Mouse (Mus musculus) layer of hippocampus, adult 2 months (tissue): Measurements from ENCODE around the gene Mcee. TPM values are rescaled to one million over a fixed set of nuclear protein-coding genes. Genes with fewer than 3 reads are reported as not detected.

Source experiments
- DNase-seq, 2 experiments: peaks; one replicate each; pipeline ENCODE4 v3.0.0; 2022; ENCODE audit warnings: low spot score in 2 of 2
- H3K27ac ChIP-seq: fragments of 200-600 bp; 2 replicates; pipeline ENCODE4 v1.8.1; 2022
- H3K4me3 ChIP-seq: fragments of 200-600 bp; 2 replicates; pipeline ENCODE4 v1.8.1; 2022; ENCODE audit warnings: mild to moderate bottlenecking
- CTCF ChIP-seq: fragments of 200-600 bp; conservative IDR thresholded peaks from 2 replicates; pipeline ENCODE4 v1.8.1; 2022; ENCODE audit warnings: antibody characterized with exemption, mild to moderate bottlenecking, moderate library complexity
- total RNA-seq, 2 experiments: library from RNA; stranded (reverse); gene quantifications; 2 replicates each; pipeline ENCODE4 v1.2.3; 2021

Gene Mcee
- total RNA-seq, 2 experiments from 2014 or later = 50.0 to 51.5 TPM

DNA sequence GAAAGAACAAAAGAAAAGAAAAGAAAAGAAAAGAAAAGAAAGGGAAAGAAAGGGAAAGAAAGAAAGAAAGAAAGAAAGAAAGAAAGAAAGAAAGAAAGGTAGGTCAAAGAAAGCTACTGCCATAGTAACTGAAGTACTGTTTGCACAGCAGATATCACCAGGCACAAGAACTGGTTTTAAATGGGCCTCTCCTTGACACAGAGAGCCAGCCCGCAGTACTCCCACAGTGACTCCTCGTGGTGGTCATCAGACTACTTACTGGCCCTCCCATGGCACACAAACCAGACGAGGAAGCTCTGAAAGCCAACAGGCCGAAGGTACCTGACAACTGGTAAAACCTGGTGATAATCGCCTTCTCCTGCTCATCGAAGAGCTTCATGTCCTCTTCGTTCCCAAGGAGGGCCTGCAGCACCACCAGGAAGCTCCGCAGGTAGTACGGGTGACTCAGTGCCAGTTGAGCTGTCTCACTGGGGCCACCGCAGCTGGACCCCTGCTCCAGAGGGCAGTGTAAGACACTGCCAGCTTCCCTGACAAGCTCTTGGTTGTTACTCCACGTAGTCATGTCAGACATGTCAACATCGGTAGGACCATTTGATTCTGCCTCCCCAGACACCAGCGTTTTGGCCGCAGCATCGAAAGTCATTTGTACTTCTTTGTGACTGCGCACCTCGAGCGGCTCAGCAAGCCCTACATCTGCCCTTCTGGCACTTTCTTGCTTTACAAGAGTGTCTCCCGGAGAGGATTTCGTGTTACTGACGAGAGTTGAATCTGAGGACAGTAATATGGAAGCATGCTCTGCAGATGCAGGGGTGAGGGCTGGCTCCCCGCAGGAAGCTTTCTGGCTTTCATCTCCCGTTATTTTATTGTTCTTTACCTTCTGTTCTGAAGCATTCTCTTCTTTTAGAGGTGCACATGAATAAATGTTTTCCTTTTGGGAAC, 20.2 kb upstream of the Mcee start:
- no peak overlapping the region for H3K4me3 ChIP-seq
- TF ChIP-seq CTCF = no peak
- no peak for DNase-seq
- no peak overlapping the region for H3K27ac ChIP-seq

DNA sequence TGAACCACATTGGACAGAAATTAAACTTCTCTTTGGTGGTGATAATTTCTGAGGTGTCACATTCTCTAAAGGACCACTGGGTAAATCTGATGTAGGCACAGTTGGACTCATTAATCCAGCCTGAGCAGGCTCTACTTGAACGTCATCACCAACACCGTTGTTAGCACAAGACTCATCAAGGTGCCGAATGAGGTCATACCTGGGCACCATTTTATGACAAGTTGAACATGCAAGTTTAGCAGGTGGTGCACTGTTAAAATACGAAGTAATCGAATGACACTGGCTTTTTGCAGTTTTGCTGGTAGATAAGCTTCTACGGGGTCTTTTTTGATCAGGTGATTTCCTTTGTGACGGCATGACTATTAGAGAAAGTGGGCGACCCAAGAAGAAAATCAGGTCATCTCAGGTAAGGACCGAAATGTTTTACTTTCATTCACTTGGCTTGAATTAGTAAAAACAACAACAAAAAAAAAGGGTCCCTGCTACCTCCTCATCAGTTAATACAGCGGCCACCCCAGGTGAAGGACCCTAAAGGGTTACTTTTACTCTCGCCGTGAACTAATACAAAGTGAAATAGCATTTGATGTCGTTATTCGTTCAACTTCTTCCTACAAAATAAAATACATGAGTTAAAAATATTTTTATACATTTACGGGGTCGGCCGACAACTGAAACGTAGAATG, 19.1 kb upstream of the Mcee start:
- TF ChIP-seq CTCF = no peak
- Histone ChIP-seq H3K27ac (peak overlapping the region; percentile 95), H3K4me3 (peak overlapping the region; percentile 79)
- DNase-seq = no peak

- peak; percentile 70 for TF ChIP-seq CTCF
- DNase-seq = peak; percentile 85 to 89
- Histone ChIP-seq H3K4me3 (peak within 1 kb of the TSS; percentile 79), H3K27ac (peak within 1 kb of the TSS; percentile 95)
Observed at GRCm38 (mm10) chr7:64373830-64374562, 18.4 kb upstream of the Mcee start, which contains the start of gene Fan1. Fan1 (minus strand) TSS chr7:64374095.

GRCm38 (mm10) chr7:64391479-64391878, 928 bp upstream of the Mcee start:
- no peak for TF ChIP-seq CTCF
- no peak for DNase-seq
- Histone ChIP-seq H3K4me3 (peak overlapping the region; percentile 85), H3K27ac (peak overlapping the region; percentile 96)

GRCm38 (mm10) chr7:64392819-64393151, 378 bp downstream of the Mcee start:
- Histone ChIP-seq H3K27ac (peak overlapping the region; percentile 96), H3K4me3 (peak overlapping the region; percentile 85)
- no peak for TF ChIP-seq CTCF
- DNase-seq = peak in 1 of 2 experiments; percentile 13

DNA sequence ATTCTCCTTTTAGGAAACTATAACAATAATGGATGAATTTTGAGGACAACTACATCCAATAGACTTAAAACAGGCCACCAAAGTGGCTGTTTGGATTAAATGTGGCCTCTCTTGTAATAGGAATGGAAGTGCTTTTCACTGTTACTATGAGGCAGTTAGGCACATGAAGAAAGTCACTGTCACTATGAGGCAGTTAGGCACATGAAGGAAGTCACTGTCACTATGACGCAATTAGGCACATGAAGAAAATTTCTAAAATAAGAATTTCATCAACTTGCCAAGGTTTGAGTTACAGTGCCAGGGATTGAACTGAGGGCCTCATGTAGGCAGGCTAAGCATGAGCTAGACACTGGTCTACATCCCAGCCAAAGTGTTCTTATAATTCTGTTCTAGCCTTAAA, 8.3 kb downstream of the Mcee start:
- Histone ChIP-seq H3K4me3 (no peak overlapping the region), H3K27ac (no peak overlapping the region)
- DNase-seq = no peak
- TF ChIP-seq CTCF = no peak

DNA sequence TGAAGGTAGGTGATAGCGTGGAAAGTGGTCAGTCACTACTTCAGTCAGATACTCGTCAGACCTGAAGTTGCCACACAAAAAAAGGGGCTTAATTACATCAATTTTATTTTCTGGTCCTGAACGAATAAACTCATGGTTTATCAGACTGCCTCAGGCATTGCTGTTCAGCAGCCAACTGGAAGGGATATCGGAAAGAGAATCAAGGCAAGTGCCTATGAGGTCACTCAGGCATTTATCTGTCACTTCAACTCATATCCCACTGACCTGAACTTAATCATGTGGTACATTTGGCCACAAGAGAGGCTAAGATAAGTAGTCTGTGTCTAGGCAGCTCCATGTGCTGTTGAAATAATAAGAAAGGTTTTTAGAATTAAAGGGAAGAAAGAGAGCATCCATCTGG, 10.0 kb downstream of the Mcee start:
- H3K4me3 ChIP-seq = no peak overlapping the region
- TF ChIP-seq CTCF = no peak
- H3K27ac ChIP-seq = no peak overlapping the region
- DNase-seq = no peak

DNA sequence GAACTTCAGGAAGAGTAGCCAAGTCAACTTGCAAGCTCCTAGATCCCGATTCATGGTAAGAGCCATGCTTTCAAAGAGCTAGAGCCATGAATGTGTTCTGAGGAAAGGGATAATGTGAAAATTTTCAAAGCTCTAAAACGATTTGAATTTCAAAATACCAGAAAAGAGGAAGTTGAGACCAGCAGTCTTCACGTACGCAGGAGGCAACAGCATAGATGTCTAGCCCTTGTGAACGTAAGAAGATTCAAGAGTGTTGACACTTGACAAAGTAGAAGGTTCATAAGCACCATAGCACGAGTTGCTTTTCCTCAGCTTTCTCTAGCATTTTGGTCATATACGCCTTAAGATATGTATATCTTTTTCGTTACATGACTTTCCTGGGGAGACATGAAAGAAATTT, 11.6 kb downstream of the Mcee start:
- TF ChIP-seq CTCF = no peak

DNA sequence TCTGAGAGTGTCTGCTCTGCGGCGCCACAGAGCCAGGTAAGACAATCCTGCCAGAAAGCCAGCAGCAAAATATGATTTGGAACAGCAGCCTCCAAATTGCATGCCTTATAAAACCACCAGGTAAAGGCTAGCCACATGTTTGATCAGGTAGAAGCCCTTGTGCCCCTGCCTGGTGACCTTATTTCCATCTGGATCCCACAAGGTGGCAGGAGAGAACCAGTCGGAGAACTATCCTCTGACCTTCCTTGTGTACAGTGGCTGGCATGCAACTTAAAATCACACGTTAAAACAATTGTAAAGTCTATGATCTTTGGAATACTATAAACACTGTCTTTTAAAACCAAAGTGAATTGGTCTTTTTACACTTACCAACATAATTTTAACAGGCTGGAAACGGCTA, 32.5 kb downstream of the Mcee start:
- Histone ChIP-seq H3K4me3 (no peak overlapping the region), H3K27ac (0 out of 2 replicates have a peak overlapping the region, but pooled peaks have one; percentile 14)
- peak; percentile 70 for TF ChIP-seq CTCF
- peak in 1 of 2 experiments; percentile 21 for DNase-seq

More for the DNA sequence above, 11.6 kb downstream of the Mcee start:
- no peak overlapping the region for H3K27ac ChIP-seq
- no peak for DNase-seq
- H3K4me3 ChIP-seq = no peak overlapping the region

DNA sequence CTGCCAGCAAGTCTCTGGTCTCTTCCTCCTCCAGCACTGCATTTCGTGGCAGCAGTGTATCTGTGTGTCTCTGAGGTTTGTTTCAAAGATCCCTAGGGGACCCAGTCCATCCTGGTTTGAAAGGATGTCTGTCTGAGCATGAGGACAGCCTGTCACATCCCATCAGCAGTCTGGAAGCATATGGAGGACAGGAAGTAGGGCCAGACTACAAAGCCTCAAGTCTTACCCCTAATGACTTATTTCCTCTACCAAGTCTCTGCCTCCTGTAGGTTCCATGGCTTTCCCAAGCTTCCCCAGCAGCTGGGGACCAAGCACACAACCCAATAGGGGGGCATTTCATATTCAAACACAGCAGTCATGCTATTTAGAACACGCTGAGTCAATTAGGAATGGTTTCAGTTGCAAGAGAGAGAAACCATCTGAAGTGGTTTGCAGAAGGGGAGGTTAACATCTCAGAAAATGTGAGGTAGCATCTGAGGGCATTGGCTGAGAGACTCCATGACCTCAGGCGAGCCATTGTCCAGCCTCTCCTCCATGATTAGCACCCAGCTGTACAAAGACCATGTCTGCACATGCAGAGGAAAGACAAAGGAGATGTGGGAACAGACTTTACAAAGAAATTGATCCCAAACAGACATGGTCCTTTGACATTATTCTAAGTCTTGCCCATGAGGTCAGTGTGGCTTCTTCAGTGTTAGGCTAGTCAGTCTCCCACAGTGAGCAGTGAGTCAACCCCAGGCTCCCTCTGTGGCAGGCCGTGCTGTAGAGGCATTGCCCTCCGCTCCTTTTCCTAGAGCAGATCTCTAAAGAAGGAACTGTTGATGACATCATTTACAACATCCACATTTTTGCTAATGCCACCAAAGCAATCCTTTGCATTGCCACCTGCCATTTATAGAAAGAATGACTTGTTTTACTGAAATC, 47.5 kb downstream of the Mcee start:
- TF ChIP-seq CTCF = no peak

GRCm38 (mm10) chr7:64440519-64440918, 48.1 kb downstream of the Mcee start:
- Histone ChIP-seq H3K27ac (no peak overlapping the region), H3K4me3 (no peak overlapping the region)
- DNase-seq = no peak
- TF ChIP-seq CTCF = no peak

More for the DNA sequence above, 47.5 kb downstream of the Mcee start:
- no peak overlapping the region for H3K27ac ChIP-seq
- DNase-seq = no peak
- H3K4me3 ChIP-seq = no peak overlapping the region

DNA sequence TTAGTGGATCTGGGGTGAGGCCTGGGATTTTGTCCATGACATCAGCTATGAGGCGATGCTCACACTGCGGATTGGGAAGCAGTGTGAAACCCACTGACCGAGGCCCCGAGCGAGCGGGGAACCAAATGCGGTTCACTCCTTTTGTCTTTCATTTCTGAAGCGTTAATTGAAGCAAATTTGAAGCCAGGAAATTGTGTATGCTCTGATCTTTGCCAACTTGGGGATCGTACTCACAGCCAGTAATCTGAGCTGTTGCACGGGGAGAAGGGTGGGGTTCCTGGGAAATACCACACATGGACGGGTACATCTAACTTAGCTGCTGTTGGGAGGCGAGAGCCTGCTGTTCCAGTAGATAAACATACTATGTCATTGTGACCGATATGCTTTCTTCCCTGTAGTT, 58.2 kb downstream of the Mcee start:
- Histone ChIP-seq H3K27ac (peak overlapping the region; percentile 46), H3K4me3 (no peak overlapping the region)
- TF ChIP-seq CTCF = no peak
- no peak for DNase-seq
